Mouse (Mus musculus) kidney, postnatal 36 days (tissue): ENCODE measurements around the gene Echdc2.
A peak's percentile ranks its signal among the peaks of the same experiment; 100 is the strongest.

ENCODE experiments used
- DNase-seq, 2 experiments: peaks; one replicate each; pipeline ENCODE4 v3.0.0; 2021 to 2022; ENCODE audit warnings: mixed read lengths in 2 of 2

Echdc2 gene

DNA sequence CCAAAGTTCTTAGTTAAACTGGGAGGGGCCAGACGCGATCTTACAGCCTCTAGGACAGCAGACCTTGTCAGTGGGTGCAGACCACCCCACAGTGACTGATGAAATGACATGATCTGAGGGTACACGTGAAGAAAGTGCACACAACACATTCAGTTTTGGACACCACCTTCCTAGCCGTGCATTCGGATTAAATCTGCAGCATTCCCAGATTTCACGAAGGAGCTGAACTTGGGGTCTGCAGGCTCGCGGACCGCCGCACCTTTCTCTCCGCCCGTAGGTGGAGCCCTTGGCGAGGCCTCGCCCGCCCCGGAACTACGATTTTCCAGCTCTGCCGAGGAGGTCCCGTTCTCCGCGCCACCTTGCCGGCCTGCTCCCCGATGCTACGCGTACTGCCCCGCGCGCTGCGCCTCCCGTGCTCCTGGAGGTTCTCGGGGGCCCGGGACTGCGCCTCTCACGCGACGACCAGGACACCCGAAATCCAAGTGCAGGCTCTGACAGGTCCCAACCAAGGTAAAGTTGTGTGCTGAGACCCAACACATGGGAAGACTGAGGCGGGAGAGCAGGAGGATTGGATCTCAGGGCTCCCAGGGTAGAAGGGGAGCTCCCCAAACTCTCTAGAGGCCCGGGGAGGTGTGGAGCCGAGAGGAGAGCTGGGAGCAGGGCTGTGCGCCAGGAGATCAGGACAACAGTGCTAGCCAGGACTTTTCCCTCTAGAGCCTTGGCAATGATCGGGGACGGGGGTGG is at the start of gene Echdc2:
Gene Echdc2, plus strand, starts transcription at position 286 of the 744 bp plus-strand sequence.
- peak; percentile 66 to 79 for DNase-seq

DNA sequence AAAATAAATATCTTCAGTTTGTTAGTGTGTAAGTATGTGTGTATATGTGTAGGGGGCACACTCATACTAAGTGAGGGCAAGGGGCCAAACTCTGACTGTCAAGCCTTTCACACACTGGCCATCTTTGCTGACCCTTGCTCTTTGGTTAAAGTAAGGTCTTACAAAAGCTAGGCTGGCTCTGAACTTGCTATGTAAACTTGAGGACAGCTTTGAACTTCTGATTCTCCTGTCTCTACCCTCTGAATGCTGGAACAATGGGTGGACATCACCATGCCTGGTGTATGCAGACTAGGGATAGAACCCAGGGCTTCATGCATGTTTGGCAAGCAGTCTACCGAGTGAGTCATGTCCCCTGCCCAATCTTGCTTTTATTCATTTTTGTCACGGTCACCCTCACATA is 48.8 kb upstream of the Echdc2 start:
- no peak for DNase-seq

DNA sequence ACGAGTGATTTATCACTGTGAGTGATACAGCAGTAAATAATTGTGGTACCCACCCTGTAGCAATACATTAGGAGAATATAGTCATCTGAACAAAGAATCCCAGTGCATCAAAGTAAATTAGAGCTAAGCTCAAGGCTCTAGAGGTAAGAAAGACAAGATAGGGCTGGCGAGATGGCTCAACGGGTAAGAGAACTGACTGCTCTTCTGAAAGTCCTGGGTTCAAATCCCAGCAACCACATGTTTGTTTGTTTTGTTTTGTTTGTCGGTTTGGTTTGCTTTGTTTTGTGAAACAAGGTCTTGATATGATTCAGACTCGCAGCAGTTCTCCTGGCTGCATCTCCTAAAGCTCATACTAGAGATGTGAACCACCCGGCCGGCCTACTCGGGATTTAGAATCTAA is 47.7 kb upstream of the Echdc2 start:
- peak in 1 of 2 experiments; percentile 16 for DNase-seq

DNA sequence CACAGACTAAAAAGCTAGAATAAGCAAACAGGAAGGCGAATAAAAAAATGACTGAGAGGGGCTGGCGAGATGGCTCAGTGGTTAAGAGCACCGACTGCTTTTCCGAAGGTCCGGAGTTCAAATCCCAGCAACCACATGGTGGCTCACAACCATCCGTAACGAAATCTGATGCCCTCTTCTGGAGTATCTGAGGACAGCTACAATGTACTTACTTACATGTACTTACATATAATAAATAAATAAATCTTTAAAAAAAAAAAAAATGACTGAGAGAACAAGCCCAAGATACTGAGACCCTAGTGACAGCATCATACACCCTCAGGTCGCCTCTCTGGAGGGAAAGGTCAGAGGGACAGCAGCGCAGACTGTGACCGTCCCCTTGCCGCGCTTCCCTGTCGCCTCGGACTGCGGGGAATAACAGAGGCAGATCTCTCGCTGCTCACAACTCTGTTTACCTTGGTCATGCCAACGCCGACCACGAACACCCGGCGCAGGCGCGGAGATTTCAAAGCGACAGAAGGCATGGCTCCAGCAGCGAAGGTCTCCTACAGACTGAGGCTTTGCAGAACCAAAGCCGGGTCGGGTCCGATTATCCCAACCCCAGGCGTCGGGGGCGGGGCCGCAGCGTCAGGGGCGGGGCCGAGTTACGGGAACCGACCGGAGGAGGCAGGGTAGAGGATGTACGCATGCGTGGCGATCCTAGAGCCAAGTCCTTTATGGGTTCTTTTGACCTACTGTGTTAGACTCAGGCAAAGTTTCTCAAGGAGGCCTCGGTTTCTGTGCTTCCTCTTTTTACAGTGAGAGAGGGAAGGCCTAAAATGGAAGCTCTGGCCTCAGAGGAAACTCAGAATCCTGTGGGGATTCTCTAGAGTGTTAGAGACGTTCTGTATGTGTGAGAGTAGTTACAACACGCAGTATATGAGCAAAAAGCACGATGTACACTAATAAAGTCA is 47.0 kb upstream of the Echdc2 start:
- DNase-seq: peak; percentile 91 to 96

DNA sequence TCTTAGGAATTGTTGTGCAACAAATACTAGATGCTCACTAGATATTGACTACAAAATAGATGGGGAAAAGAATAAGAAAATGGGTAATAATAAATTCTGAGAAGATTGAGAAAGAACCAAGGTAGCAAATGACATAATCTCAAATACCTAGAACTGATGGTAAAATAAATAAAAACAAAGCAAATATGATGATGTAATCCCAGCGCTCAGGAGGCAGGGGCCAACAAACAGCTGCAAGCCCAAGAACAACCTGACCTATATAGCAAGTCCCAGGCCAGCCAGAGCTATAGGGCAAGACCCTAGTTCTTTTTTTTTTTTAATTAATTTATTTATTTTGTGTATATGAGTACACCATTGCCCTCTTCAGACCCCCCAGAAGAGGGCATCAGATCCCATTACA is 41.1 kb upstream of the Echdc2 start:
- DNase-seq: no peak

DNA sequence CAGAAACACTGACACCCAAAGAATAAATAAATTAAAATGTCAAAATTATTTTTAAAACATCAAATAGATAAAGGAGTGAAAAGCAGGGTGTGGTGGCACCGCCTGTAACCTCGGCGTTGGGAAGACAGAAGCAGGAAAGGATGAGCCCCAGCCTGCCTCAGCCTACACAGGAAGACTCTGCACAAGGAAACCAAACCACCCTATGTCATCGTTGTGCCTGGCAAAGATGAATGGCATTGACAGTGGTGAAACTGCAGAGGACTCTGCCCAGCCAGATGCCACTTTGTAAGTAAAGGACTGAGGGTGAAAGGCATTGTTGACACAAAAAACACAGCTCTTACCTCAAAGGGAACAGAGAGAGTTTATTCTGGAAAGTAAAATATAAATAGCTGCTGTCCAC is 39.0 kb upstream of the Echdc2 start:
- no peak for DNase-seq

DNA sequence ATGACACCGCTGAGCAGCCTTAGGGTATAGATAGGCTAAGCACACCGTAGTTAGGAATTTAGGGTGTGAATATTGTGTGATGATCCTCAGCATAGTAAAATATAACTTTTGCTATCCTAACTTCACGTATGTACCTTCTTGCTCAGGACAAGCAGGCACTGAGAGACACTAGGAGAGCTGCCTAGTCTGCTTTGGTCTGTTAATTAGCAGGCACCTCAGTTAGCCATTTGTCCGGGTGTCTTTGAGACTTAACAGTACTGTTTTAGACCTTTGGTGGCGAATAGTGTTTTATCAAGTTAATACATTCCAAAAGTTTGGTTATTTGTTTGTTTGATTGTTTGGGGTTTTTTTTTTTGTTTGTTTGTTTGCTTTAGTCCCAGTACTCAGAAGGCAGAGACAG is 37.7 kb upstream of the Echdc2 start:
- DNase-seq: peak; percentile 24 to 34

DNA sequence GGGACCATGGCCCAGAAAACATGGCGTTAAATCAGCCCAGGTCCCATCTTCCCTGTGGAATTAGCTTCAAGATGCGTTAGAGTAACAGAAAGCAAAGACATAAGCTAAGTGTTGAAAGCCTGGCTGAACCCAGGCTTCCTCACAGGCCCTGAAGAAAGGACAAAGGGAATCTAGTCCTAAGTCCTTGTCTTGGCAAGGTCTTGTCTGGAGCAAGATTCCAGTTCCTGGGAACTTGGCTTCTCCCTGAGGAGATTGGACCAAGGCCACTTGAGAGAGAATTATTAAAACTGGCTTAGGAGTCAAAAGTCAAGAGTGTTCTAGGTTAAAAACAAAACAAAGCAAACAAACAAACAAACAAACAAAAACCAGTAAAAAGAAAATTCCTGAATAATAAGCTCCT is 36.9 kb upstream of the Echdc2 start:
- peak; percentile 36 to 48 for DNase-seq

DNA sequence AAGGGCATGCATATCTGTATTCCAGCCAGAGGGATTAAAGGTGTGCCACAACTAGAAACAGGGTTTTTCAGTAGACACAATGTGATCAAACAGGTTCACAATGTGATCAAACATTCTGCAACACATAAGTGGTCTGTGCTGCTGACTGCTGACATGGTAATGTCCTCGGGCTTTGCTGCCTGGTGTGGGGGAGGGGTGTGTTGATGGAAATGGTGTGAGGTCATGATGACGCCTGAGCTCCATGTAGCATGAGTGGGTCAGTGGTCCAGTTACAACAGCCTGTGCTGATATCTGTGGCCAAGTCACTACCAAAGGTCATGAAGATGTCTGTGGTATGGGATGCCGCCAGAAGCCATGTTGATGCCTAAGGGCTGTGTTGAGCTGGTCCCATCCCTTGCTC is 34.8 kb upstream of the Echdc2 start:
- DNase-seq: no peak

DNA sequence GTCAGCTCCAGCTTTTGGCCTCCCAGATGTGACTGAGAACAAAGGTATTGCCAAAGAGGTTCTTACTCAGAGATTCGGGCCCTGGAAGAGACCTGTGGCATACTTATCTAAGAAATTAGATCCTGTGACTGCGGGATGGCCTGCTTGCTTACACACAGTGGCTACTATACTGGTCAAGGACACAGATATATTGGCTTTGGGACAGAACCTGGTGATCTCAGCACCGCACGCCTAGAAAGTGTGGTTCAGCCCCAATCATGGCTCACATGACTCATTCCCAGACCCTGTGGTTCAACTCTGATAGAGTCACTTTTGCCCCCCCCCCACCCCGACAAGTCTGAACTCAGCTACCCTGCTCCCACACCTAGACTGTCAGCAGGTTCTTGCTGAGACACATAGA is 28.3 kb upstream of the Echdc2 start:
- DNase-seq: no peak

DNA sequence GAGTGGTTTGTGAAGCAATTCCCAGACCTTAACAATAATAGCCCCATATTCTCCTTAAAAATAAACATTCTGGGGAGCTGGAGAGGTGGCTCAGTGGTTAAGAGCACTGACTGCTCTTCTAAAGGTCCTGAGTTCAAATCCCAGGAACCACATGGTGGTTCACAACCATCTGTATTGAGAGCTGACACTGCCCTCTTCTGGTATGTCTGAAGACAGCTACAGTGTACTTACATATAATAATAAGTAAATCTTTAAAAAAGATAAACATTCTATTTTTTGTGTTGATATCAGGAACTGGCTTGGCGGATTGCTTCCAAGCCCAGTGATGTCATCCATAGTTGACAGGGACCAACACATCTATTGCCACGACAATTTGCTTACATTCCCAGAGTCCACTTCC is 22.1 kb upstream of the Echdc2 start:
- peak in 1 of 2 experiments; percentile 14 for DNase-seq

DNA sequence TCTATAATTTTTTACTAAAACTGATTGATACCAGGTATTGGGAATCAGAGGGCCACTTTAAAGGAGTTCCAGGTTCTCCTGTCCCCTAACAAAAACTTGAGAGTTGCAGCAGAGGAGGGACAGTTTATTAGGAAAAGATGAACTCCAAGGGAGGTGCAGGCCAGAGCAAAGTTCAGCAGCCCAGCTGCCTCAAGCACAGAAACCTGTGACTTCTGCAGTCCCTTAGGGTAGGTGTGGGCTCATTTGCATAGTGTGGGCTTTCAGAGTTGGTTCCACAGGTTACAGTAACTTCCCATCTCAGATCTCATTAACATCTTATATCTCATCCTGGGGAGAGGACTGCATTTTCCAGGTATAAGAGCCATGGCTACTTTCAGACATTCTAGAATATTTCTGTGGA is 21.5 kb upstream of the Echdc2 start:
- peak; percentile 76 to 77 for DNase-seq

DNA sequence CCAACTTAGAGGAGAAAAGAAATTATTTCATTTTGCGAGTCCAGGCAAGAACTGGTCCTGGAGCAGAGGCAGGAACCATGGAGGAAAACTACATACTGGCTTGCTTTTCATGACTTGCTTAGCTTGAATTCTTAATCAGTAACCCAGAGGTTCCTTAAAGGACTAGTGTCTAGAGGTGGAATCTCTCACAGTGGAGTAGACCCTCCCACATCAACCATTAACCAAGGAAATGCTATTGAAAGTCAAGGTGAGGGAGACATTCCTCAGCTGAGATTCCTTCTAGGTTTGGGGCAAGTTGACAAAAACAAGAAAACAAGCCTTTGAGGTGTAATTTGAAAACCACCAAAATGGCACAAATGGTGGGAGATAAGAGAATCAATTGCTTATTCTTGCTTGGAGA is 20.4 kb upstream of the Echdc2 start, which contains the start of gene Scp2:
Gene Scp2, minus strand, starts transcription at position 119 of the 400 bp plus-strand sequence.
- DNase-seq: peak in 1 of 2 experiments; percentile 69

DNA sequence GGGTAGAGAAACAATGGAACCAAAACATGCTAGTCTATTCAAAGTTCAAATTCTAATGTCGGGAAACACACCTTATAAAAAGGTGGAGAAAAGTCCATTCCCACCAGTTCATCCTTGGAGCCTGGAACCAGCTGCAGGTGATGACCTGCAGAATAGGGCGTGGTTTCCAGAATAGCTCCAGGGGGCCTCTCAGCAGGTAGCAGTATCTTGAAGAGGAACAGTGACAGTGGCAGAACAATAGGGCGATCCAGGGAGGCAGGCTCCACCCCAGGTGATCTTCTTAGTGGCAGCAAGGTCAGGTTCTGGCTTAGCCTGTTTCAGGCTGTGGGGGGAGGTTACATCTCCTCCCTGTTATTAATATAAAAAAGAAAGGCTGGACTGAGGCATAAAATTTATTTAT is 19.7 kb upstream of the Echdc2 start:
- DNase-seq: peak in 1 of 2 experiments; percentile 18

DNA sequence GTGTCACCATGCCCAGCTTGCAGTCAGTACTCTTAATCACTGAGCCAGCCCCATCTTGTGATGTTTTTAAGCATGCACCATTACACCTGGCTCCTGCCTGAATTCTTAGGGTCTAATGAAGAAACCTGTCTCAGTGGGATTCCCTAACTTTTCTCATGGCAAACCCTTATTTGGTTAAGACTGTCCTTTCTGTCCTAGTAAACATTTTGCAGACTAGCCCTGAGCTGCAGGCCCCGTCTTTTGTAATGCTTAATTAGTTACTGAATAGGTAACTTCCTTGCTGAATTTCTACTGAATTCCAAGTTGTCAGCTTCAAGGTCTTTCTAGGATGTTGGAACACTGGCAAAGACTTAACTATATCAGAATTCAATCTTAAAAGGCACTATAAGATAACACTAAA is 10.1 kb upstream of the Echdc2 start:
- peak in 1 of 2 experiments; percentile 27 for DNase-seq

DNA sequence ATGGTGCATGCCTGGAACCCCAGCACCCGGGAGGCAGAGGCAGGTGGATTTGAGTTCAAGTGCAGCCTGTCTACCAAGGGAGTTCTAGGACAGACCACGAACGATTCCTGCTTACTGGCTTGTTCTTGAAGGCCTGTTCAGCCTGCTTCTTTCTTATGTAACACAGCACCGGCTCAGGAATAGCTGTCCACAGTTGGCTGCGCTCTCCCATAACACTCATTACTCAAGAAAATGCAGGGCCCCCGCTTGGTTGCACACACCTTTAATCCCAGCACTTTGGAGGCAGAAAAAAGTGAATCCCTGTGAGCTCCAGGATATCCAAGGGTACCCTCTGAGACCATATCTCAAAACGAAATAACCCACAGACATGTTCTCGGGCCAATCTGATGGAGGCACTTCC is 3.3 kb upstream of the Echdc2 start:
- peak in 1 of 2 experiments; percentile 36 for DNase-seq

DNA sequence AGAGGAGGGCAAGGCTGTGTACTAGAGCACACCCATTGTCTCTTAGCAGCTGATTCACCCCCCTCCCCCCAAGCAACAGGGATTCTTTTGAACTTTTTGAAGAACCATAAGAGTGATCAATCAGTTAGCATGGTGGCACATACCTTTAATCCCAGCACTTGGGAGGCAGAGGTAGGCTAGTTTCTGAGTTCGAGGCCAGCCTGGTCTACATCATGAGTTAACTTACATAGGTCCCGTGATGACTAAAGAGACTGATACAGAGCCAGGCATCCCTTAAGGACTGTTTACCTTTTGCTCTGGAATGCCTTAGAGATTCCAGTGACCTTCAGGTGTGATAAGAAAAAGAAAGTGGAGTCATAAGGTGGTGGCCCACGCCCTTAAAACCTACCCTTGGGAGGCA is 1.9 kb upstream of the Echdc2 start:
- DNase-seq: no peak

DNA sequence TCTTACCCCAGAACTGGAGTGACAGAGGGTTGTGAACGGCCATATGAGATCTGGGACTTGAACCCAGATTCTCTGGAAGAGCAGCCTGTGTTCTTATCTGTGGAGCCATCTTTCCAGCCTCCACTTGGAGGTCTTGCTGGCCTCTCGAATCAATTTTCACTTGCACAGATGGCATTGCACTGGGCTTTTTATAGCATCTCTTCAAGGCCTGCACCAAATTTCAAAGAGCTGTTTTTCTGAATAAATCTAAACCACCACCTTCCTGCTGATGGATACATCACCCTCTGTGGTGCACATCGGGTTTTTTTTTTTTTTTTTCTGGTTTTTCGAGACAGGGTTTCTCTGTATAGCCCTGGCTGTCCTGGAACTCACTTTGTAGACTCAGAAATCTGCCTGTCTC is 1.6 kb downstream of the Echdc2 start:
- no peak for DNase-seq

DNA sequence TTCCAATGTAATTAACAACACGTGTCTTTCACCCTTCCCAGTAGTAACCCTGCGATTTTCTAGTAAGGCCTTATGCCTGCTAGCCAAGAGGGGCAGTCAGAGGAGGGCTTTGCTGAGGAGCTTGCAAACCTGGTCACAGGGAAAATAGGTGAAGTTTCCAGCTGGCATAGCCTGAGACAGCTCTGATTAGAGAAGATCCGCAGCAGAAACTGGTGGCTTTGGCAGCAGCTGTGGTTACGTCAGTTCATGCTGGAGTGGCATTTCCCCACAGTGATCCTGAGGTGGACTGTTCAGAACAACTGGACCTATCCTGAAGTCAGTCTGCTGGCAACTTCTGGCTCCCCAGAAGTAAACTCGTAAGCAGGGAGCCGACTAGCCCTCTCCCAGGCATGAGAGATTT is 2.8 kb downstream of the Echdc2 start:
- DNase-seq: no peak

DNA sequence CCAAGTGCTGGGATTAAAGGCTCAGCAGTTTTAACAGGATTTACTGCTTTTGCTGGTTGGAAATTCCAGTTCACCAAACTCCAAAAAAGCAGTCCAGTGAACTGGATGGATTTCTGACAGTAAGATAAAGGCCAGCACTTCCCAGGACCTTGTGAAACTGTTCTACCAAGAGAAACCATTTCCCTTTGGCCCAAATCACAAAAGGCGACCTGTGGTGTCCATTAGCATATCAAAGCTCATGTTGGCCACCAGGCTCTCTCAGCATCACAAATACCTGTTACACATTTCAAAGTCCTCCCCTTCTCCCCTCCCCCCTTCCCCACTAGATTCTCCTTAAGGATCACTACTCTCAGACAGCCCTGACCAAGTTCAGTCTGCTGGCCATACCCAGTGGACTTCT is 17.0 kb downstream of the Echdc2 start:
- DNase-seq: no peak

DNA sequence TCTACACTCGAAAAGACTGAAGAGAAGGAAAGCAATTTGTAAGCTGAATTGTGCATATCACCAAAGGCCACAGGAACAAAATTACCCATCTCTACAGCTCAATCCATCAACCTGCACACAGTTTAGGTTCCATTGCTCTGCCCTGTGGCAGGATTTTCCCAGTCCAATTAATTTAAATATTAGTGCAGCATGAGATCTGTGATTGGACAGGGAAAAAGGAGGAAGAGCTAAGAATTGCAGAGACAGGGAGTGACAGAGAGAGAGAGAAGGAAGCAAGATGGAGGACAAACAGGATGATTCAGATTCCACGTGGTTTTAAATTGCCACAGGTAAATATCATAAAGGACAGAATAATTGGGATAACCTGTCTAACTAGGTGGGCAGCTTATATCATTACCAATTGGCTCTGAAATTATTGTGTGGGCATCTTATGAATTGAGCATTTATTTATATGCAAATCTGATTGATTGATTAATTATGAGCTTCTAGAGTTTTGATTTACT is 27.6 kb downstream of the Echdc2 start:
- DNase-seq: no peak

DNA sequence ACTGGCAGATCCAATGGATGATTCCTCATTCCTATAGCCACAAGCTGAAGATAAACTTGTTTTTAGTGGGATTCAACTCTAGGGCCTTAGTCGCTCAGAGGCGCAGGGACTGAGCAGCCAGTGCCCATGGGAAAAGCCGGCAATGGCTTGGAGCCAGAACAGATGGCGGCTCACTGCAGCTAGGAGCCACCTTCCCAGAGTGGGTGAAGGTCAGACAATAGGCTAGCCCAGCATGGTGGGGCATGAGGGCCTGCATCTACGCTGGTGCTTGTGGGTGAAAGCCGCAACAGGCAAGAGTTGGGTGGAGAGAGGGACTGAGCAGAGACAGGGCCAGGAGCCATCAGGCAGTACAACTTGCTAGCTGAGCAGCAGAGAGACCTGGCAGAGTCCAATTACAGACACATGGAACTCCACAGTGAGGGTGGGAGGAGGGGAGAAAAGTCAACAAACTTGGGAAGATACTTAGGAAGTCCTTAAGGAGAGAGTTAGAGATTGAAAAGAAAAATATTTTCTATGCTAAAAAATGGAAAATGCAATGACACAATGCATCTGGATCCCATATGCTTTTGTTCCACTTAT is 31.1 kb downstream of the Echdc2 start:
- no peak for DNase-seq

DNA sequence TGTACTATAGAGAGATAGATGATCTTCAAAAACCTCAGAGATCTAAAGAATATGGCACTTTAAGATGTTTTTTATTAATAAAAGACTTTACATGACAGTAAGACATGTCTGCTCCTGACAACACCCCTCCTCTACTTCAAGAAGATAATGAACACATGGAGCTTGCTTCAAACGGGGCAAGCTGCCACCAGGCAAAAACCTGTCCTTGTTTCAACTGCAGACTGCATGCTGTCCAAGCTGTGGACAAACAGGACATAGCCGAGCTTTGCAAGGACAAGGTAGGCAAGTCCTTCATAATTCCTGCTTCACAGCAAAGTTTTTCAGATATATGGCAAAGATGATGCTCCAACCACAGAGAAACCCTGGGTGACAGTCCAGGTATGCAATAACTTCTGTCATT is 34.0 kb downstream of the Echdc2 start:
- DNase-seq: no peak
